Mouse (Mus musculus): Measurements from ENCODE around the gene Dmc1.
A peak's percentile ranks its signal among the peaks of the same experiment; 100 is the strongest.

Dmc1 gene

DNA sequence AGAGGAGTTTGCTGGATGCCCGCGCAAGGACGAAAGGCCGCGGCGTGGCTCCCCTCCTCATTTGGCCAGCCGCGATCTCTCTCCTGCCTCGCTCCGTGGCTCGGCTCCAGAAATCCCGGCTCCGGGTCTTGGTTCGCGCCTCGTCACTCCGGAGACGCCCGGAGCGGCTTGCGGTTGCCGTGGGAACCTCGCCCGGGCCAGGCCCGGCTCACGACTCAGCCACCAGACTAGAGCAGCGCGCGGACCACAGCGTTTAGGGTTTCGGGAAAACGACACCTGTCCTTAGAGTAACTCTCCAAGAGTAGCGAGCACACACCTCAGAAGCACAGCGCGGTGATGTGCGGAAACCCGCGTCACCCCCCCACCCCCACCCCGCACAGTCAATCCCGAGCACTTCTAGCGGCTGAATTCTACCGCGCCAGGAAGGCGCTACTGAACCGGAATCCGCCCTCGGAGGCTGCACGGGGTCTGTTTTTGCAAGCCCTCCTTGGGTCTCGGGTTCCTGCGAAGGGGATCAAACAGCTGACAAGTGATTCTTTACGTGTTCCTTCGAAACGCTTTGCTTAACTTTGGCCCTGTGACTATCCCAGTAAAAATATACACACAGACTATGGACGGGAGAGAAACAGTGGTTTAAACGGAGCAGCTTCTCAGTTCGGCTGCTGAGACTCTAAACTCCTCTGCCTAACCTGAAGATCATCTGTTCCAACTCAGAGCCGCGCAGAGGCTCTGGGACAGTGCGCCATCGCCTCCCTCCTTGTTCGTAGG lies 93.2 kb downstream of the Dmc1 start:
- peak; percentile 41 to 76 for DNase-seq (ENCODE audit: low spot score in 2 of 2)
